Mouse (Mus musculus) heart, embryonic 12.5 days (tissue): ENCODE measurements around the gene Spryd3. TPM values are rescaled to one million over a fixed set of nuclear protein-coding genes. Genes with fewer than 3 reads are reported as not detected.

ENCODE experiments used
- ATAC-seq: fragments of 200-750 bp; cut with Nextera tagmentation; 2 replicates; pipeline ENCODE4 v1.8.0; 2017; ENCODE audit warnings: moderate TSS enrichment, moderate library complexity; ENCODE audit not compliant: insufficient number of reproducible peaks, low FRiP score
- H3K27ac ChIP-seq: fragments of 300-500 bp; sonication (generic); 2 replicates; pipeline ENCODE4 v1.5.1; 2016; ENCODE audit warnings: mild to moderate bottlenecking, moderate library complexity; ENCODE audit not compliant: poor library complexity, severe bottlenecking
- H3K27me3 ChIP-seq: fragments of 300-500 bp; sonication (generic); replicated peaks from 2 replicates; pipeline ENCODE4 v1.6.1; 2016; ENCODE audit warnings: mild to moderate bottlenecking, moderate library complexity
- H3K36me3 ChIP-seq: fragments of 300-500 bp; sonication (generic); 2 replicates; pipeline ENCODE4 v1.6.1; 2016; ENCODE audit warnings: mild to moderate bottlenecking, moderate library complexity
- H3K4me1 ChIP-seq: fragments of 300-500 bp; sonication (generic); replicated peaks from 2 replicates; pipeline ENCODE4 v1.6.1; 2016; ENCODE audit warnings: mild to moderate bottlenecking
- H3K4me2 ChIP-seq: fragments of 300-500 bp; sonication (generic); 2 replicates; pipeline ENCODE4 v1.6.1; 2016; ENCODE audit warnings: mild to moderate bottlenecking, moderate library complexity
- H3K4me3 ChIP-seq: fragments of 300-500 bp; sonication (generic); 2 replicates; pipeline ENCODE4 v1.5.1; 2016; ENCODE audit warnings: mild to moderate bottlenecking
- H3K9ac ChIP-seq: fragments of 300-500 bp; sonication (generic); 2 replicates; pipeline ENCODE4 v1.6.1; 2016; ENCODE audit warnings: mild to moderate bottlenecking, moderate library complexity
- H3K9me3 ChIP-seq: fragments of 300-500 bp; sonication (generic); replicated peaks from 2 replicates; pipeline ENCODE4 v1.6.1; 2016; ENCODE audit warnings: mild to moderate bottlenecking, moderate library complexity
- WGBS: fragments of 180-500 bp; shearing (Covaris S2); methylation state at CpG from one replicate; pipeline ENCODE4 v1.1.7; 2016; 5-methylcytosine and 5-hydroxymethylcytosine counted together
- polyA plus RNA-seq: library from polyadenylated mRNA; unstranded; fragments of >200 nt; fragmentation: Nextera tagmentation; extraction: Ambion mirVana; gene quantifications from 2 replicates; pipeline ENCODE4 v1.2.1, GENCODE M21; 2016

Spryd3 gene
- polyA plus RNA-seq, 1 experiment from 2014 or later: 20.9 TPM

GRCm38 (mm10) chr15:102111495-102111829, 24.6 kb downstream of the Spryd3 start:
- peaks cover 10% of the 10 kb centered on the region; the same call in 1 of the 2 replicates for H3K27me3 ChIP-seq
- no peak overlapping the region for H3K9ac ChIP-seq
- ATAC-seq: no peak
- H3K4me2 ChIP-seq: no peak overlapping the region
- WGBS: 86% methylated on average over 11 of the region's 11 CpGs
- peaks cover 96% of the 10 kb centered on the region for H3K36me3 ChIP-seq
- no peak overlapping the region for H3K4me3 ChIP-seq
- peaks cover 33% of the 10 kb centered on the region for H3K4me1 ChIP-seq
- H3K27ac ChIP-seq: no peak overlapping the region
- no peaks in the 10 kb centered on the region for H3K9me3 ChIP-seq

GRCm38 (mm10) chr15:102110701-102111494, 25.1 kb downstream of the Spryd3 start:
- Histone ChIP-seq H3K4me1 (peaks cover 39% of the 10 kb centered on the region), H3K4me3 (no peak overlapping the region), H3K36me3 (peaks cover 90% of the 10 kb centered on the region), H3K27me3 (peaks cover 12% of the 10 kb centered on the region; the same call in 1 of the 2 replicates), H3K9me3 (no peaks in the 10 kb centered on the region), H3K4me2 (no peak overlapping the region), H3K9ac (no peak overlapping the region), H3K27ac (no peak overlapping the region)
- ATAC-seq: no peak
- 66% methylated on average over 29 of the region's 29 CpGs for WGBS

- H3K4me1 ChIP-seq: peaks cover 45% of the 10 kb centered on the region
- no peak for ATAC-seq
Measured at GRCm38 (mm10) chr15:102110271-102110670, 25.8 kb downstream of the Spryd3 start.

GRCm38 (mm10) chr15:102108651-102109525, 27.1 kb downstream of the Spryd3 start:
- Histone ChIP-seq H3K27me3 (peaks cover 12% of the 10 kb centered on the region; the same call in 1 of the 2 replicates), H3K9me3 (no peaks in the 10 kb centered on the region), H3K4me1 (peaks cover 58% of the 10 kb centered on the region), H3K9ac (peak overlapping the region; percentile 33; the same call in 1 of the 2 replicates), H3K27ac (peak overlapping the region; percentile 9; the same call in 1 of the 2 replicates), H3K4me2 (no peak overlapping the region), H3K36me3 (peaks cover 70% of the 10 kb centered on the region), H3K4me3 (no peak overlapping the region)
- 54% methylated on average over 18 of the region's 18 CpGs for WGBS
- no peak for ATAC-seq

More at GRCm38 (mm10) chr15:102110271-102110670, 25.8 kb downstream of the Spryd3 start:
- Histone ChIP-seq H3K36me3 (peaks cover 84% of the 10 kb centered on the region), H3K4me2 (no peak overlapping the region), H3K27ac (no peak overlapping the region), H3K27me3 (peaks cover 12% of the 10 kb centered on the region; the same call in 1 of the 2 replicates), H3K9ac (no peak overlapping the region), H3K9me3 (no peaks in the 10 kb centered on the region), H3K4me3 (no peak overlapping the region)
- WGBS: 94% methylated on average over 7 of the region's 7 CpGs

GRCm38 (mm10) chr15:102107689-102108573, 28.1 kb downstream of the Spryd3 start:
- Histone ChIP-seq H3K27me3 (peaks cover 12% of the 10 kb centered on the region; the same call in 1 of the 2 replicates), H3K9ac (no peak overlapping the region), H3K4me1 (peaks cover 67% of the 10 kb centered on the region), H3K9me3 (no peaks in the 10 kb centered on the region), H3K27ac (0 out of 2 replicates have a peak overlapping the region, but pooled peaks have one; percentile 9), H3K4me3 (no peak overlapping the region), H3K36me3 (peaks cover 61% of the 10 kb centered on the region), H3K4me2 (peak overlapping the region; percentile 64; the same call in 1 of the 2 replicates)
- 34% methylated on average over 13 of the region's 13 CpGs for WGBS
- ATAC-seq: no peak

- no peak for ATAC-seq
- Histone ChIP-seq H3K9me3 (no peaks in the 10 kb centered on the region), H3K36me3 (peaks cover 51% of the 10 kb centered on the region), H3K27me3 (peaks cover 12% of the 10 kb centered on the region; the same call in 1 of the 2 replicates), H3K27ac (no peak overlapping the region), H3K9ac (peak overlapping the region; percentile 14; the same call in 1 of the 2 replicates), H3K4me2 (peak overlapping the region; percentile 64), H3K4me1 (peaks cover 77% of the 10 kb centered on the region), H3K4me3 (peak overlapping the region; percentile 30)
- WGBS: 16% methylated on average over 38 of the region's 38 CpGs
Measured at GRCm38 (mm10) chr15:102106754-102107456, 29.1 kb downstream of the Spryd3 start.

GRCm38 (mm10) chr15:102105764-102106730, 30.0 kb downstream of the Spryd3 start:
- ATAC-seq: no peak
- WGBS: 23% methylated on average over 18 of the region's 18 CpGs
- peaks cover 86% of the 10 kb centered on the region for H3K4me1 ChIP-seq
- peak overlapping the region; percentile 40; the same call in 1 of the 2 replicates for H3K9ac ChIP-seq
- peak overlapping the region; percentile 64 for H3K4me2 ChIP-seq
- H3K27me3 ChIP-seq: peaks cover 8% of the 10 kb centered on the region; the same call in 1 of the 2 replicates
- H3K36me3 ChIP-seq: peaks cover 42% of the 10 kb centered on the region
- peak overlapping the region; percentile 30; the same call in 1 of the 2 replicates for H3K4me3 ChIP-seq
- H3K27ac ChIP-seq: peak overlapping the region; percentile 32
- H3K9me3 ChIP-seq: no peaks in the 10 kb centered on the region

- Histone ChIP-seq H3K27ac (peak overlapping the region; percentile 32), H3K4me2 (peak overlapping the region; percentile 64), H3K4me1 (peaks cover 90% of the 10 kb centered on the region), H3K27me3 (peaks cover 8% of the 10 kb centered on the region; the same call in 1 of the 2 replicates), H3K9ac (0 out of 2 replicates have a peak overlapping the region, but pooled peaks have one; percentile 4), H3K9me3 (no peaks in the 10 kb centered on the region), H3K36me3 (peaks cover 35% of the 10 kb centered on the region), H3K4me3 (0 out of 2 replicates have a peak overlapping the region, but pooled peaks have one; percentile 7)
- WGBS: 53% methylated on average over 5 of the region's 5 CpGs
- no peak for ATAC-seq
Measured at GRCm38 (mm10) chr15:102105360-102105759, 30.7 kb downstream of the Spryd3 start.

GRCm38 (mm10) chr15:102103947-102104555, 32.0 kb downstream of the Spryd3 start:
- Histone ChIP-seq H3K9ac (peak overlapping the region; percentile 77), H3K4me3 (peak overlapping the region; percentile 48), H3K36me3 (peaks cover 23% of the 10 kb centered on the region), H3K4me2 (peak overlapping the region; percentile 77), H3K9me3 (no peaks in the 10 kb centered on the region), H3K4me1 (peaks cover 96% of the 10 kb centered on the region), H3K27me3 (peaks cover 8% of the 10 kb centered on the region; the same call in 1 of the 2 replicates), H3K27ac (peak overlapping the region; percentile 94)
- ATAC-seq: no peak
- 21% methylated on average over 12 of the region's 12 CpGs for WGBS
